Mouse (Mus musculus): ENCODE data around the gene Mmachc. TPM values are rescaled to one million over a fixed set of nuclear protein-coding genes. Genes with fewer than 3 reads are reported as not detected.

Gene Mmachc
- total RNA-seq, 2 experiments from 2014 or later: 32.9 to 33.5 TPM

Other genes with a start within 250 kb of the Mmachc start
- gene Mast2, start 244.2 kb downstream of the Mmachc start, total RNA-seq (2021): 10 to 100 TPM; 37.2 to 44.0 TPM
- 10 to 100 TPM; 14.0 to 19.6 TPM for gene Ipp, start 200.9 kb downstream of the Mmachc start, total RNA-seq (2021)
- gene Tmem69, start 152.5 kb downstream of the Mmachc start, total RNA-seq (2021): 10 to 100 TPM; 20.3 to 21.2 TPM
- 10 to 100 TPM; 64.9 to 85.9 TPM for gene Gpbp1l1, start 150.7 kb downstream of the Mmachc start, total RNA-seq (2021)
- 10 to 100 TPM in 1 of 2 experiments, 1 to 10 TPM in 1; 9.1 to 12.1 TPM for gene Ccdc17, start 111.8 kb downstream of the Mmachc start, total RNA-seq (2021)
- gene Nasp, start 80.5 kb downstream of the Mmachc start, total RNA-seq (2021): 10 to 100 TPM; 29.8 to 35.0 TPM
- gene Akr1a1, start 56.7 kb downstream of the Mmachc start, total RNA-seq (2021): 100 to 1,000 TPM; 864 to 917 TPM
- 100 to 1,000 TPM; 682 to 824 TPM for gene Prdx1, start 22.9 kb downstream of the Mmachc start, total RNA-seq (2021)
- gene Ccdc163, start 103 bp upstream of the Mmachc start, total RNA-seq (2021): 10 to 100 TPM; 16.2 to 19.2 TPM
- gene Tesk2, start 12.5 kb upstream of the Mmachc start, total RNA-seq (2021): 1 to 10 TPM; 2.9 to 5.9 TPM
- gene Toe1, start 99.2 kb upstream of the Mmachc start, total RNA-seq (2021): 10 to 100 TPM; 16.9 to 20.8 TPM
- 1 to 10 TPM; 2.4 to 3.2 TPM for gene Mutyh, start 99.3 kb upstream of the Mmachc start, total RNA-seq (2021)
- 1 to 10 TPM; 1.9 to 2.6 TPM for gene Hpdl, start 113.3 kb upstream of the Mmachc start, total RNA-seq (2021)
- 1 to 10 TPM; 3.6 to 5.1 TPM for gene Zswim5, start 169.0 kb upstream of the Mmachc start, total RNA-seq (2021)